Mouse (Mus musculus): ENCODE measurements at regions not wholly inside any gene's neighbourhood (a gene's known extent, or its start where the extent isn't known, plus 50 kb on each side); places are given as distances from the start of the nearest gene placed in this dataset.

GRCm38 (mm10) chr13:90782435-90782834 lies 122.7 kb downstream of the Atp6ap1l start:
- ATAC-seq (ENCODE audit: insufficient number of reproducible peaks, low FRiP score) = no peak
- no peaks in the 10 kb centered on the region for H3K27me3 ChIP-seq (replicated peaks)
- H3K36me3 ChIP-seq = no peaks in the 10 kb centered on the region
- 87% methylated on average over 1 of the region's 1 CpGs for WGBS
- H3K27ac ChIP-seq (ENCODE audit: poor library complexity, severe bottlenecking) = peak overlapping the region; percentile 48
- H3K4me1 ChIP-seq (replicated peaks) = 0 out of 2 replicates have a peak, but pooled peaks cover 2% of the 10 kb centered on the region
- H3K4me3 ChIP-seq = no peak overlapping the region
- no peak overlapping the region for H3K9ac ChIP-seq
- no peak overlapping the region for H3K4me2 ChIP-seq
- no peaks in the 10 kb centered on the region for H3K9me3 ChIP-seq (replicated peaks)

DNA sequence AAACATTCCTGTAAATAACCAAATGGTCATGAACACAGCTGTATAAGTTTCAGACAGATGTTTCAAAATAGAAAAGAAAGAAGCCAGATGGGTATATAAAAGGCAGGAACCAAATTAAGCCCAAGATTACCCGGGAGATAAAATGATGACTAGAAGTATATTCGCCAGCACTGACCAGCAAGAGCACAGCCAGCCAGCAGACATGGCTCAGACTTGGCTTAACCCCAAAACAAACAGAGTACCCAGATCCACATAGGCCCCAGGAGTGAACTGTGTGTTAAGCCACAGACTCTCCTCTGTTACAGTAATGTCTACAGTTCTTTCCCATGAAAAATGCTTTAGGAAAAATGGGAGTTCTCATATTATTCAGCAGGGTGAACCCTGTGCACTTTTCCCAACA lies 123.2 kb downstream of the Atp6ap1l start:
- Histone ChIP-seq H3K4me3 (no peak overlapping the region), H3K9ac (no peak overlapping the region), H3K27ac (ENCODE audit: poor library complexity, severe bottlenecking) (peak overlapping the region; percentile 48; the same call in 1 of the 2 replicates), H3K4me1 (replicated peaks) (0 out of 2 replicates have a peak, but pooled peaks cover 2% of the 10 kb centered on the region), H3K36me3 (no peaks in the 10 kb centered on the region), H3K9me3 (replicated peaks) (no peaks in the 10 kb centered on the region), H3K4me2 (no peak overlapping the region), H3K27me3 (replicated peaks) (no peaks in the 10 kb centered on the region)
- ATAC-seq (ENCODE audit: insufficient number of reproducible peaks, low FRiP score) = peak; percentile 45; the same call in 1 of the 2 replicates
- WGBS = 40% methylated on average over 2 of the region's 2 CpGs

DNA sequence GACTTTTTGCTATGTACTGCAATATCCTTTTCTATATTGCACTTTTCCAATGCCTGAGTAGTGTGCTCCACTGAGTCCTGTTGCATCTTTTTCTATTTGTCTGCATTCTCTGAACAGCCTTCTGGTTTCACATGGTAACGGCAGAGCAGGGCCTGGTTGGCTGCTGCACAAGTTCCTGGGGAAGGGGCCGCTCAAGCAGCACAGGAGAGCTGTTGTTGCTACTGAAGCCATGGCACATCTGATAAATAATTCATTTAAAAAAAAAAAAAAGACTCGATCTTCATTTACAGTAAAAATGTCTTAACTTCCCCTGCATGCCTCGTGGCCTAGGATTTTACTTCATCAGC lies 127.2 kb downstream of the Atp6ap1l start:
- no peak for ATAC-seq (ENCODE audit: insufficient number of reproducible peaks, low FRiP score)
- Histone ChIP-seq H3K27ac (ENCODE audit: poor library complexity, severe bottlenecking) (no peak overlapping the region), H3K27me3 (replicated peaks) (no peaks in the 10 kb centered on the region), H3K36me3 (no peaks in the 10 kb centered on the region), H3K9me3 (replicated peaks) (no peaks in the 10 kb centered on the region), H3K4me1 (replicated peaks) (0 out of 2 replicates have a peak, but pooled peaks cover 2% of the 10 kb centered on the region), H3K4me2 (no peak overlapping the region), H3K9ac (no peak overlapping the region), H3K4me3 (no peak overlapping the region)
- 76% methylated on average over 4 of the region's 4 CpGs for WGBS

DNA sequence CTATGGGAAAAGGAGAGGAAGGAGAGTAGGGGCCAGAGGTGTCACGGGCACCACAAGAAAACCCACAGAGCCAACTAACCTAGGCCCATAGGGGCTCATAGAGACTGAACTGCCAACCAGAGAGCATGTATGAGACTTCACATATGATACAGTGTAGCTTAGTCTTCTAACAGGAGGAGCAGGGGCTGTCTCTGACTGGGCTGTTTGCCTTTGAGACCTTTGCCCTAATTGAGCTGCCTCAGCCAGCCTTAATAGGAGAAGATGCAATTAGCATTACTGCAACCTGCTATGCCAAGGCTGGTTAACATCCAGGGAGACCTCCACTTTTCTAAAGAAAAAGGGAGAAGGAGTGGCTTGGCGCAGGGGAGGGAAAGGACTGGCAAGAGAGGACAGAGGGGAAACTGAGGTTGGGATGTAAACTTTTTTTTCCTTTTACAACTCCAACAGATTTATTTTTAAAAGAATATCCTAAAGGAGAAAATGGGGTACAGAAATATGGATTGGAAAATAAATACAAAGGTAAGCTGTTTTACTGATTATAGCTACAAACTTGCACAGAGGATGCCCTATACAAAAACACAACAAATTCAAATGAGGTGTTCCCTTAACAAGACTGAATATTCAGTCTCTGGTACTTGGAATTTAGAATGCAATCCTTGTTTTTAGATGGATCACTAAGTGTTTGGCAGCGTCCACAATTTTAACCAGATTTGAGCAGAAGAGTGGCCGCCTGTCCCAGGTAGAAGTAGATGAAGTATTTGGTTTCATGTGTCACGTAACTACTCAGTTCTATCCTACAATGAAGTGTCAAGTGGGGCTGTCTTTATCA lies 127.8 kb downstream of the Atp6ap1l start:
- H3K27me3 ChIP-seq (replicated peaks) = no peaks in the 10 kb centered on the region
- 84% methylated on average over 5 of the region's 5 CpGs for WGBS
- H3K4me2 ChIP-seq = no peak overlapping the region
- ATAC-seq (ENCODE audit: insufficient number of reproducible peaks, low FRiP score) = no peak
- no peak overlapping the region for H3K27ac ChIP-seq (ENCODE audit: poor library complexity, severe bottlenecking)
- H3K9me3 ChIP-seq (replicated peaks) = 0 out of 2 replicates have a peak, but pooled peaks cover 3% of the 10 kb centered on the region
- H3K4me3 ChIP-seq = no peak overlapping the region
- H3K36me3 ChIP-seq = no peaks in the 10 kb centered on the region
- no peaks in the 10 kb centered on the region for H3K4me1 ChIP-seq (replicated peaks)
- no peak overlapping the region for H3K9ac ChIP-seq

DNA sequence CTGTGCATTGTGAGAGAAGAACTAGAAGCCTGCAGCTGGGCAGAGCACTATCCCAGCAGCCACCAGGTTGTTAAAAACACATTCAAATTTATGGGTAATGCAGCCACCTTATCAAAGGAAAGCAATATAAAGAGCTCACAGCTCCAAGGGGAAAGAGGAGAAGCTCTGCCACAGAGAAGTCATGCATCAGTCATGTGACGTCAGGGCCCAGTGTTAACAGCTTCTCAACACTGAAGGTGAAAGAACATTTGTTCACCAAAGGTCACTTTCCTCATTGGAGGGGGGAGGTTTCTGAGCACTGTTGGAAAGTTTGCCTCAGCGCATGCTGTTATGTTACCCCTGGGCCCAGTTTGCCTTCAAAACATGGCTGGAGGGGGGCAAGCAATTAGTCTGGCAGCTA lies 143.0 kb downstream of the Atp6ap1l start:
- Histone ChIP-seq H3K9me3 (replicated peaks) (no peaks in the 10 kb centered on the region), H3K27ac (ENCODE audit: poor library complexity, severe bottlenecking) (peak overlapping the region; percentile 29), H3K9ac (no peak overlapping the region), H3K36me3 (no peaks in the 10 kb centered on the region), H3K4me3 (no peak overlapping the region), H3K4me1 (replicated peaks) (peaks cover 7% of the 10 kb centered on the region), H3K27me3 (replicated peaks) (no peaks in the 10 kb centered on the region), H3K4me2 (no peak overlapping the region)
- no peak for ATAC-seq (ENCODE audit: insufficient number of reproducible peaks, low FRiP score)
- WGBS = 48% methylated on average over 2 of the region's 2 CpGs

GRCm38 (mm10) chr13:90760516-90761050 lies 144.6 kb downstream of the Atp6ap1l start:
- Histone ChIP-seq H3K27ac (ENCODE audit: poor library complexity, severe bottlenecking) (no peak overlapping the region), H3K36me3 (no peaks in the 10 kb centered on the region), H3K4me2 (no peak overlapping the region), H3K4me1 (replicated peaks) (peaks cover 7% of the 10 kb centered on the region), H3K27me3 (replicated peaks) (no peaks in the 10 kb centered on the region), H3K4me3 (no peak overlapping the region), H3K9ac (no peak overlapping the region), H3K9me3 (replicated peaks) (no peaks in the 10 kb centered on the region)
- 76% methylated on average over 4 of the region's 4 CpGs for WGBS
- no peak for ATAC-seq (ENCODE audit: insufficient number of reproducible peaks, low FRiP score)

- H3K4me2 ChIP-seq = no peak overlapping the region
- no peak for ATAC-seq (ENCODE audit: insufficient number of reproducible peaks, low FRiP score)
- no peak overlapping the region for H3K9ac ChIP-seq
- whole genome bisulfite sequencing = 46% methylated on average over 3 of the region's 3 CpGs
- H3K9me3 ChIP-seq (replicated peaks) = 0 out of 2 replicates have a peak, but pooled peaks cover 3% of the 10 kb centered on the region
- no peaks in the 10 kb centered on the region for H3K36me3 ChIP-seq
- H3K27ac ChIP-seq (ENCODE audit: poor library complexity, severe bottlenecking) = no peak overlapping the region; the same call in 1 of the 2 replicates
- no peaks in the 10 kb centered on the region for H3K27me3 ChIP-seq (replicated peaks)
- peaks cover 17% of the 10 kb centered on the region for H3K4me1 ChIP-seq (replicated peaks)
- H3K4me3 ChIP-seq = no peak overlapping the region
These were observed 150.7 kb downstream of the Atp6ap1l start for GRCm38 (mm10) chr13:90754451-90754850.

- H3K27me3 ChIP-seq (replicated peaks) = no peaks in the 10 kb centered on the region
- peaks cover 31% of the 10 kb centered on the region for H3K4me1 ChIP-seq (replicated peaks)
- H3K27ac ChIP-seq (ENCODE audit: poor library complexity, severe bottlenecking) = no peak overlapping the region
- 0 out of 2 replicates have a peak, but pooled peaks cover 3% of the 10 kb centered on the region for H3K9me3 ChIP-seq (replicated peaks)
- no peak overlapping the region for H3K9ac ChIP-seq
- no peak overlapping the region for H3K4me2 ChIP-seq
- no peak overlapping the region for H3K4me3 ChIP-seq
- WGBS = 55% methylated on average over 1 of the region's 1 CpGs
- no peaks in the 10 kb centered on the region for H3K36me3 ChIP-seq
- ATAC-seq (ENCODE audit: insufficient number of reproducible peaks, low FRiP score) = no peak
These were observed 155.4 kb downstream of the Atp6ap1l start for GRCm38 (mm10) chr13:90749741-90750140.

GRCm38 (mm10) chr13:90745063-90745462 lies 160.1 kb downstream of the Atp6ap1l start:
- Histone ChIP-seq H3K4me2 (no peak overlapping the region), H3K4me3 (no peak overlapping the region), H3K9me3 (replicated peaks) (no peaks in the 10 kb centered on the region), H3K9ac (no peak overlapping the region), H3K36me3 (no peaks in the 10 kb centered on the region), H3K27ac (ENCODE audit: poor library complexity, severe bottlenecking) (peak overlapping the region; percentile 60), H3K4me1 (replicated peaks) (peaks cover 21% of the 10 kb centered on the region), H3K27me3 (replicated peaks) (no peaks in the 10 kb centered on the region)
- 3% methylated on average over 1 of the region's 1 CpGs for WGBS
- ATAC-seq (ENCODE audit: insufficient number of reproducible peaks, low FRiP score) = peak; percentile 51; the same call in 1 of the 2 replicates

- Histone ChIP-seq H3K27me3 (replicated peaks) (no peaks in the 10 kb centered on the region), H3K27ac (ENCODE audit: poor library complexity, severe bottlenecking) (no peak overlapping the region), H3K4me3 (no peak overlapping the region), H3K9ac (no peak overlapping the region), H3K36me3 (no peaks in the 10 kb centered on the region), H3K4me2 (no peak overlapping the region), H3K9me3 (replicated peaks) (no peaks in the 10 kb centered on the region), H3K4me1 (replicated peaks) (peaks cover 24% of the 10 kb centered on the region)
- 75% methylated on average over 4 of the region's 4 CpGs for WGBS
- ATAC-seq (ENCODE audit: insufficient number of reproducible peaks, low FRiP score) = no peak
These were observed 162.3 kb downstream of the Atp6ap1l start for GRCm38 (mm10) chr13:90742615-90743402.

DNA sequence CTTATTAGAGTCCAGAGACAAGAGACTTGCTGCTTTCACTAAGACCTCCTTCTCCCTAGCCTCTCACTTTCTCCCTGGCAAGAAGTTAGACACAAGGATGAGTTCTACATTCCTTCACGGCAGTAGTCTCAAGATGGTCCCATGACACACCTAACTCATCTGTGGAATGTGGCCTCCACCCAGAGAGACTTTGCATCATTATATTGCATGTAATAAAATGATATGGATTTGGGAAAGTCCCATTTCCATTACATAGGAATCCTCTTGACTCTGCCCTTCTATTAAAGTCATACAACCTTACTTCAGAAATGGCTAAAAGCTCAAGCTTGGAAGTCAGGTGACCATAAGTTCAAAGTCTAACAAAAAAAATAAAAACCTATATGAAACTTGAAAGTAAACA lies 165.4 kb downstream of the Atp6ap1l start:
- no peak for ATAC-seq (ENCODE audit: insufficient number of reproducible peaks, low FRiP score)
- no peaks in the 10 kb centered on the region for H3K27me3 ChIP-seq (replicated peaks)
- H3K9ac ChIP-seq = no peak overlapping the region
- no peaks in the 10 kb centered on the region for H3K36me3 ChIP-seq
- WGBS = 81% methylated on average over 1 of the region's 1 CpGs
- no peaks in the 10 kb centered on the region for H3K9me3 ChIP-seq (replicated peaks)
- peaks cover 7% of the 10 kb centered on the region; the same call in 1 of the 2 replicates for H3K4me1 ChIP-seq (replicated peaks)
- H3K4me2 ChIP-seq = no peak overlapping the region
- H3K27ac ChIP-seq (ENCODE audit: poor library complexity, severe bottlenecking) = no peak overlapping the region
- H3K4me3 ChIP-seq = no peak overlapping the region

All from heart, embryonic 12.5 days (tissue).